Mouse (Mus musculus): ENCODE measurements around the gene Usp12.

Gene Usp12

GRCm38 (mm10) chr5:146798031-146798430, 3.2 kb upstream of the Usp12 start:
- no peak for DNase-seq (ENCODE audit: low read depth, low spot score)

- no peak for DNase-seq (ENCODE audit: low read depth, low spot score)
Measured at GRCm38 (mm10) chr5:146795728-146796127, 922 bp upstream of the Usp12 start.

GRCm38 (mm10) chr5:146794084-146794852, 538 bp downstream of the Usp12 start:
- no peak for DNase-seq (ENCODE audit: low read depth, low spot score)

- DNase-seq (ENCODE audit: low read depth, low spot score), result no peak
Measured at GRCm38 (mm10) chr5:146793630-146794083, 1.1 kb downstream of the Usp12 start.

- no peak for DNase-seq (ENCODE audit: low read depth, low spot score)
Measured at GRCm38 (mm10) chr5:146792140-146792791, 2.5 kb downstream of the Usp12 start.

GRCm38 (mm10) chr5:146790944-146791343, 3.9 kb downstream of the Usp12 start:
- DNase-seq (ENCODE audit: low read depth, low spot score), result no peak

- no peak for DNase-seq (ENCODE audit: low read depth, low spot score)
Measured at GRCm38 (mm10) chr5:146789413-146789812, 5.4 kb downstream of the Usp12 start.

- no peak for DNase-seq (ENCODE audit: low read depth, low spot score)
Measured at GRCm38 (mm10) chr5:146786123-146786522, 8.7 kb downstream of the Usp12 start.

GRCm38 (mm10) chr5:146783891-146784290, 10.9 kb downstream of the Usp12 start:
- no peak for DNase-seq (ENCODE audit: low read depth, low spot score)

- no peak for DNase-seq (ENCODE audit: low read depth, low spot score)
Measured at GRCm38 (mm10) chr5:146783300-146783699, 11.5 kb downstream of the Usp12 start.

GRCm38 (mm10) chr5:146781663-146782062, 13.1 kb downstream of the Usp12 start:
- no peak for DNase-seq (ENCODE audit: low read depth, low spot score)

- no peak for DNase-seq (ENCODE audit: low read depth, low spot score)
Measured at GRCm38 (mm10) chr5:146779931-146780330, 14.9 kb downstream of the Usp12 start.

- DNase-seq (ENCODE audit: low read depth, low spot score), result no peak
Measured at GRCm38 (mm10) chr5:146776988-146777639, 17.7 kb downstream of the Usp12 start.

- no peak for DNase-seq (ENCODE audit: low read depth, low spot score)
Measured at GRCm38 (mm10) chr5:146771982-146772381, 22.8 kb downstream of the Usp12 start.

GRCm38 (mm10) chr5:146770002-146770848, 24.6 kb downstream of the Usp12 start:
- no peak for DNase-seq (ENCODE audit: low read depth, low spot score)

- no peak for DNase-seq (ENCODE audit: low read depth, low spot score)
Measured at GRCm38 (mm10) chr5:146765791-146766190, 29.0 kb downstream of the Usp12 start.

GRCm38 (mm10) chr5:146759159-146759558, 35.6 kb downstream of the Usp12 start:
- DNase-seq (ENCODE audit: low read depth, low spot score), result no peak

- DNase-seq (ENCODE audit: low read depth, low spot score), result no peak
Measured at GRCm38 (mm10) chr5:146757921-146758320, 36.9 kb downstream of the Usp12 start.

GRCm38 (mm10) chr5:146757316-146757715, 37.5 kb downstream of the Usp12 start:
- no peak for DNase-seq (ENCODE audit: low read depth, low spot score)

- DNase-seq (ENCODE audit: low read depth, low spot score), result no peak
Measured at GRCm38 (mm10) chr5:146753181-146753580, 41.6 kb downstream of the Usp12 start.

- no peak for DNase-seq (ENCODE audit: low read depth, low spot score)
Measured at GRCm38 (mm10) chr5:146750958-146751357, 43.8 kb downstream of the Usp12 start.

GRCm38 (mm10) chr5:146750273-146750672, 44.5 kb downstream of the Usp12 start:
- no peak for DNase-seq (ENCODE audit: low read depth, low spot score)
